Mouse (Mus musculus) midbrain, embryonic 15.5 days (tissue): ENCODE data around the gene Fbp2. TPM values are rescaled to one million over a fixed set of nuclear protein-coding genes. Genes with fewer than 3 reads are reported as not detected.
"Not testable (repeated sequence)": the region's sequence is repeated elsewhere in the genome, so short reads cannot be mapped to it uniquely, and the experiment has no call there.

Source experiments
- ATAC-seq: fragments of 200-750 bp; cut with Nextera tagmentation; replicated peaks from 2 replicates; pipeline ENCODE4 v1.8.0; 2017; ENCODE audit warnings: moderate TSS enrichment
- H3K27ac ChIP-seq: fragments of 300-500 bp; sonication (generic); 2 replicates; pipeline ENCODE4 v1.5.1; 2015; ENCODE audit warnings: mild to moderate bottlenecking, inconsistent platforms
- H3K27me3 ChIP-seq: fragments of 300-500 bp; sonication (generic); replicated peaks from 2 replicates; pipeline ENCODE4 v1.6.1; 2015; ENCODE audit warnings: inconsistent platforms
- H3K36me3 ChIP-seq: fragments of 300-500 bp; sonication (generic); replicated peaks from 2 replicates; pipeline ENCODE4 v1.6.1; 2015; ENCODE audit warnings: inconsistent platforms
- H3K4me1 ChIP-seq: fragments of 300-500 bp; sonication (generic); 2 replicates; pipeline ENCODE4 v1.6.1; 2015; ENCODE audit warnings: inconsistent platforms
- H3K4me2 ChIP-seq: fragments of 300-500 bp; sonication (generic); 2 replicates; pipeline ENCODE4 v1.6.1; 2015; ENCODE audit warnings: inconsistent platforms, mild to moderate bottlenecking, moderate library complexity
- H3K4me3 ChIP-seq: fragments of 300-500 bp; sonication (generic); 2 replicates; pipeline ENCODE4 v1.5.1; 2015; ENCODE audit warnings: mild to moderate bottlenecking, inconsistent platforms
- H3K9ac ChIP-seq: fragments of 300-500 bp; sonication (generic); 2 replicates; pipeline ENCODE4 v1.6.1; 2015; ENCODE audit warnings: mild to moderate bottlenecking, inconsistent platforms
- H3K9me3 ChIP-seq: fragments of 300-500 bp; sonication (generic); 2 replicates; pipeline ENCODE4 v1.6.1; 2016; ENCODE audit warnings: inconsistent platforms
- WGBS: fragments of 180-500 bp; shearing (Covaris S2); methylation state at CpG from one replicate; pipeline ENCODE4 v1.1.7; 2015; ENCODE audit warnings: mixed read lengths; 5-methylcytosine and 5-hydroxymethylcytosine counted together
- polyA plus RNA-seq: library from polyadenylated mRNA; unstranded; fragments of >200 nt; fragmentation: Nextera tagmentation; extraction: Ambion mirVana; gene quantifications from 2 replicates; pipeline ENCODE4 v1.2.1, GENCODE M21; 2015

Fbp2 gene
- polyA plus RNA-seq, 1 experiment from 2014 or later = 1.1 TPM

DNA sequence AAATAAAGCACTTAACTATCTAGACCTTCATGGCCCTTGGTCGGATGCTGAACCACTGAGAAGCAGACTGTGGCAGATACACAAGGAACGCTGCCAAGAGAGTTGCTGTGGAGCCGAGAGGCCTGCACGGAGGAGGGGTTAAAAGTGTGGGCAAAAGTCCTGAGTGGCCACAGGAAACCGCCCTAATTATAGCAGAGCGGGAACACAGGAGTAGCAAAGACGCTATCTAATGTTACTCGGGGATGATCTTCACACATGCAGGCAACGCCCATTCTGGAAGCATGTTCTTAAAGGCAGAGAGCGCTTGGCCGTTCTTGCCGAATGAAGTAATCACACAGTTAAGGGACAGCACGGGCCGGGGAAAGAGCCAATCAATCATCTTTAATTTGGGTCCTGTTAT lies 1.4 kb downstream of the Fbp2 start:
- no peaks in the 10 kb centered on the region for H3K9me3 ChIP-seq
- no peaks in the 10 kb centered on the region for H3K4me1 ChIP-seq
- no peak overlapping the region for H3K9ac ChIP-seq
- H3K4me2 ChIP-seq = no peak overlapping the region
- H3K27ac ChIP-seq = no peak overlapping the region
- no peak overlapping the region for H3K4me3 ChIP-seq
- peak; percentile 3 for ATAC-seq
- WGBS = 91% methylated on average over 14 of the region's 14 CpGs
- H3K36me3 ChIP-seq = no peaks in the 10 kb centered on the region
- no peaks in the 10 kb centered on the region for H3K27me3 ChIP-seq

DNA sequence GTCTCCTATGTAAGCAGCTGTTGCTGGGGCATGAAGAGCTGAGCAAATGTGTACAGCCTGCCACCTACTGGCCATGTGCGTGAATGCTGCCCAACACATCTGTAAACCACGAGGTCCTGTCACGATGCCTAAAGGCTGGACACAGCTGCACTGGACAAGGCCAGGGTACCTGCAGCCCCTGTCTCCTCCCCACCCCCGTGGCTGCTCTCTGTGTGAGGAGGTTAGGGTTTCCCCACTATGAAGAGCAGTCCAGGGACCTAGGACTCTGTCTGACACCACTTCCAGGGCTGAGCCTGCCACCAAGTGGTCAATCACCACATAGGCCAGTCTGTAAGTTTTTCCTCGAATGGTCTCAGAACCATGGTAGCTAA lies 1.9 kb downstream of the Fbp2 start:
- Histone ChIP-seq H3K9ac (peak overlapping the region; percentile 44), H3K36me3 (no peaks in the 10 kb centered on the region), H3K9me3 (no peaks in the 10 kb centered on the region), H3K4me3 (peak overlapping the region; percentile 40), H3K4me1 (no peaks in the 10 kb centered on the region), H3K4me2 (peak overlapping the region; percentile 71), H3K27ac (no peak overlapping the region), H3K27me3 (no peaks in the 10 kb centered on the region)
- peak; percentile 95 for ATAC-seq
- 5% methylated on average over 5 of the region's 5 CpGs for WGBS

DNA sequence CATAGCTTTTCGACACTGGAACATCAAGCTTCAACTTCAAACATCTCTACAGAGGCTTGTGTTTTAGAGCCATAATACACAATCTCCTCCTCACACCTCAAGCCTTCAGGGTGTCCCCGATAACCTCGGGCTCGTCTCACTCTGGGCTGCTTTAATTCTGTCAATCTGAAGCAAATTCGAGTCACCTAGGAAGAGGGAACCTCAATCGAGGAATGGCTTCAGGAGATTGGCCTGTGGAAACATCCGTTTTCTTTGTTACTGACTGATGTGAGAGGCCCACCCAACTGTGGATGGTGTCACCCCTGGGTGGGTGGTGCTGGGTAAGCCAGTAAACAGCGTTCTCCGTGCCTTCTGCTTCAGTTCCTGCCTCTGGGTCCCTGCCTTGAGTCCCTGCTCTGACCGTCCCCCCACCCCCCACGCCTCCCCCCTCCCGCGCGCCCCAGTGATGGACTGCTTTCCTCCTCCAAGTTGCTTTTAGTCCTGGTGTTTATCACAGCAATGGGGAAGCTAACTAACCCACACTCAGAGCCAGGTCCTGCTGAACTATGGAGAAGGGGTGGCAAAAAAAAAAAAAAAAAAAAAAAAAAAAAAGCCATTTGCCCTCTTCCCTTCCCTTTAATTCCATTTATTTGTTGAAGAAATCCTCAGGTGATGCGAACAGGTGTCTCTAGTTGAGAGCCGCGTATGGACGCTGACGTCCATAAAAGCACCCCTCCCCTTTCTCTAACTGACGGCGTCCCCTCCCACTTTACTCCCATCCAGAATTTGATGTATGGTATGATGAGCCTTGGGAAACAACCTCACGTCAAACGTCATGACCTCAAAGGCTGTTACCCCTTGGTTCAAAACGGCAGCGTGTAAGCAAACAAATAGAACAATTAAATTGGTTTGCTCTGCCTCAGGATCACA lies 2.6 kb downstream of the Fbp2 start:
- Histone ChIP-seq H3K4me3 (peak overlapping the region; percentile 40), H3K4me1 (no peaks in the 10 kb centered on the region), H3K4me2 (peak overlapping the region; percentile 71), H3K9me3 (no peaks in the 10 kb centered on the region), H3K27me3 (no peaks in the 10 kb centered on the region), H3K9ac (peak overlapping the region; percentile 44), H3K36me3 (no peaks in the 10 kb centered on the region), H3K27ac (no peak overlapping the region)
- WGBS = 36% methylated on average over 25 of the region's 25 CpGs
- ATAC-seq = peak; percentile 76

DNA sequence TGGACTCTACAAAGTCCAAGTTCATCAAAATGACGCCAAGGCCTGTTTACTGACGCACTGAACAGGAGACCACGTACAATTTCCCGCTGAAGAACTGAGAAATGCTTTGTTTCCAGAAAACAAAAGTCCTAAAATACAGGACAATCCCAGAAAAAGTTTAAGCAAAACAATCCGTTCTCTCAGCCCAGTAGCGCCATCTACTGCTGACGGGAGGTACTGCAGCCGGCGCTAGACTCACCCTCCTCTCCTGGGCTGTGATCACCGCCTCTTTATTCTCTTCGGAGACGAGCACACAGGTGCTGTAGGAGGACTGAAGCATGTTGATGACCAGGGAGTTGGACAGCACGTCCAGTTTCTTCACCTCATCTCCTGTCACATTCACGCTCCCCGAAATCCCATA lies 3.6 kb downstream of the Fbp2 start:
- no peak overlapping the region for H3K27ac ChIP-seq
- H3K4me2 ChIP-seq = peak overlapping the region; percentile 14; the same call in 1 of the 2 replicates

DNA sequence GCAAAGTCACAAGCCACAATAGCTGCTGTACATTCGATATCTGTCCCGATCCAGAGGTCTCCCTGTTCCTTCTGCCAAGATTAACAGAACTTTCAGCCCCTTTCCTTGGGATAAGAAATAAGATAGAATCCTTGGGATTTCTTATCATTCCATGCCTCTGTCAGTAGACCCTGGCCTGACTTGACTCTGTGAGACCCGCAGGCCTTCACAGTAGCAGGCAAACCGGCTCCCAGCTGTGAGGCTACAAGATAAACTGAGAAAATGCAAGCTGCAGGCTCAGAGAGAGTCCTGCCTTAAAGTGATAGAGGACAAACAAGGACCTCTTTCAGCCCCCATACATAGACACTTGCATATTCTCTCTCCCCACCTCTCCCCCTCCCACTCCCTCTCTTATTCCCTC lies 24.9 kb downstream of the Fbp2 start:
- WGBS = 39% methylated on average over 4 of the region's 4 CpGs

More for the DNA sequence above, 3.6 kb downstream of the Fbp2 start:
- WGBS = 11% methylated on average over 15 of the region's 15 CpGs
- no peaks in the 10 kb centered on the region for H3K27me3 ChIP-seq
- H3K4me1 ChIP-seq = no peaks in the 10 kb centered on the region
- H3K36me3 ChIP-seq = no peaks in the 10 kb centered on the region
- no peak for ATAC-seq
- 0 out of 2 replicates have a peak overlapping the region, but pooled peaks have one; percentile 1 for H3K4me3 ChIP-seq
- no peaks in the 10 kb centered on the region for H3K9me3 ChIP-seq
- H3K9ac ChIP-seq = no peak overlapping the region

DNA sequence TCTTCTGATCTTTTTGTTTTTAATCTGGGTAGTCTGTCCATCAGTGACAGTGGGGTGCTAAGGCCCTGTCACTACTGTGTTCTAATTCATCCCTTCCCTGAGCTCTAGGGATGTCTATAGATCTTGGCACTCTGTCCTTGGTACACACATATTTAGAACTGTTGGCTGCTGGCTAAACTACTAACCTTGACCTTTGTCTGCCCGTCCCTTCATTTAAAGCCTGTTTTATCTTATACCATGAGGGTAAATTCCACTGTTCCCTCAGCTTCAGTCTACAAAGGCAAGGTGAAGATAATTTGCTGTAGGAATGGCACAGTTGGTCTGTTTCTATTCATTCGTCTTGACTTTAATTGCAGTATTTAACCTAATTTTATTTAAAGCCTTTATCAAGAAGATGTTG lies 26.0 kb downstream of the Fbp2 start:
- Histone ChIP-seq H3K9me3 (0 out of 2 replicates have a peak, but pooled peaks cover 1% of the 10 kb centered on the region), H3K4me3 (no peak overlapping the region), H3K4me1 (no peaks in the 10 kb centered on the region), H3K9ac (no peak overlapping the region), H3K36me3 (no peaks in the 10 kb centered on the region), H3K27me3 (no peaks in the 10 kb centered on the region), H3K27ac (no peak overlapping the region), H3K4me2 (no peak overlapping the region)
- no peak for ATAC-seq
- 86% methylated on average over 2 of the region's 2 CpGs for WGBS

More for the DNA sequence above, 24.9 kb downstream of the Fbp2 start:
- no peak overlapping the region for H3K27ac ChIP-seq
- H3K4me2 ChIP-seq = no peak overlapping the region
- no peaks in the 10 kb centered on the region for H3K9me3 ChIP-seq
- no peaks in the 10 kb centered on the region for H3K27me3 ChIP-seq
- no peak for ATAC-seq
- H3K9ac ChIP-seq = no peak overlapping the region
- no peaks in the 10 kb centered on the region for H3K4me1 ChIP-seq
- no peak overlapping the region for H3K4me3 ChIP-seq
- H3K36me3 ChIP-seq = no peaks in the 10 kb centered on the region

DNA sequence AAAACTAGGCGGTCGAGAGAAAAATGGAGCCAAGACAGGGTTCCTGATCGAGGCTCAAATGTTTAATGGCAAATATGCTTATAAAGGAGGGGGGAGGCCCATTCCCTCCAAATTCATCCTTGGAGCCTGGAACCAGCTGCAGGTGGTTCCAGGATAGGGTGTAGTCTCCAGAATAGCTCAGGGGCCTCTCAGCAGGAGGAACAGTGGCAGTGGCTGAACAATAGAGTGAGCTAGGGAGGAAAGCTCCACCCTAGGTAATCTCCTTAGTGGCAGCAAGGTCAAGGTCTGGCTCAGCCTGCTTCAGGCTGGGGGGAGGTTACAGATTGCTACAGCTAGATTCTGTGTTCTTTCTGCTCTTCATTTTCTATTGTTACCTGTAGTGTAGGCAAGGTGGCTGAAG lies 42.5 kb downstream of the Fbp2 start:
- not testable (repeated sequence) for H3K4me2 ChIP-seq, H3K9me3 ChIP-seq, H3K4me1 ChIP-seq, H3K27me3 ChIP-seq, H3K9ac ChIP-seq, ATAC-seq, H3K27ac ChIP-seq, H3K4me3 ChIP-seq, H3K36me3 ChIP-seq
- 88% methylated on average over 3 of the region's 3 CpGs for WGBS

DNA sequence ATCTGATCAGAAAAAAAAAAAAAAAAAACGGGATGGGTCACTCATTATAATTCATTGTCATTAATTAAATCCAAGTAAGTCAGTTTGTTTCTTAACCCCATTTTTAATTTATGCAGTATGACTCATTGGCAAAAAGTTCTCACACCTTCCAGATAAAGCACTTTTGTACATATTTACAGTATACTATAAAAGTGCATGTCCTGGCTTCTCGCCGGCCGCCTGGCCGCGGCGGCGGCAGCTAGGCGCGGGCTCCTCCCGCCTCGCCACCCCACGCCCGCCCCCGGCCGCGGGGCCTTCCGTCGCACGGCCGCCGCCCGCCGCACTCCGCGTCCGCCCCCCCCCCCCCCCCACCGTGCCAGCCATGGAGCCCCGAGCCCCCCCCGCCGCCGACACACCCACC lies 45.5 kb downstream of the Fbp2 start:
- no peak overlapping the region for H3K27ac ChIP-seq
- 0 out of 2 replicates have a peak overlapping the region, but pooled peaks have one; percentile 8 for H3K9ac ChIP-seq
- H3K36me3 ChIP-seq = no peaks in the 10 kb centered on the region
- H3K27me3 ChIP-seq = no peaks in the 10 kb centered on the region
- no peaks in the 10 kb centered on the region for H3K4me1 ChIP-seq
- H3K4me3 ChIP-seq = peak overlapping the region; percentile 37
- 17% methylated on average over 32 of the region's 32 CpGs for WGBS
- no peaks in the 10 kb centered on the region for H3K9me3 ChIP-seq
- peak overlapping the region; percentile 64 for H3K4me2 ChIP-seq
- ATAC-seq = no peak

DNA sequence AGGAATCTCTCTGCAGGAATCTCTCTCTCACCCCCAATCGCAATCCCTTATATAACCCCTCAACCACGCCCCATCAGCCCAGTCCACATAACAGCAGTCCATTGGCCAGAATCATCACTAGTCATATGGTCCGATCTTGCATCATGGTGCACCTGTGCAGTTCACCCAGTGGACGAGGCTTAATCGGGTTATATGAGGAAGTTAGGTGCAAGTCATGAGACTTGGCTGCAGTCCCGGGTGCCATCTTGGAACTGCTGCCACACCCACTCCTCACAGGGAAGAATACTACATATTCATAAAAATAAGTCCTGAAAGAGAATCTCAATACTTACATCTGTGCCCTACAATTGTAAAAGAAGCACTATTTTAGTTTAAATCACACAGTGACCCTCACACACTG lies 50.2 kb downstream of the Fbp2 start:
- H3K36me3 ChIP-seq, H3K4me1 ChIP-seq, H3K9me3 ChIP-seq, H3K9ac ChIP-seq, ATAC-seq, H3K4me2 ChIP-seq, H3K4me3 ChIP-seq, H3K27me3 ChIP-seq, H3K27ac ChIP-seq: not testable (repeated sequence)
- 91% methylated on average over 6 of the region's 6 CpGs for WGBS

Other genes with a start within 250 kb of the Fbp2 start
- gene 6720489N17Rik, start 234.2 kb downstream of the Fbp2 start, polyA plus RNA-seq = 7.9 and 9.2 TPM in 2 replicates
- gene Platr25, start 97.7 kb downstream of the Fbp2 start, polyA plus RNA-seq = 35.2 and 36.6 TPM in 2 replicates
- 10.2 and 11.5 TPM in 2 replicates for gene Gm5141, start 72.6 kb downstream of the Fbp2 start, polyA plus RNA-seq
- gene Fbp1, start 29.9 kb upstream of the Fbp2 start, polyA plus RNA-seq = 0.30 and 0.61 TPM in 2 replicates
- 24.0 and 29.0 TPM in 2 replicates for gene 2010111I01Rik, start 106.5 kb upstream of the Fbp2 start, polyA plus RNA-seq